Mouse (Mus musculus) spleen, adult 2 months (tissue): ENCODE results near the gene Trank1.

Experiments used
- CTCF ChIP-seq: fragments of 200-500 bp; IDR thresholded peaks from 2 replicates; pipeline ENCODE4 v1.5.1; 2011; ENCODE audit warnings: mild to moderate bottlenecking, inconsistent platforms; ENCODE audit not compliant: insufficient read depth, insufficient read length, insufficient replicate concordance; ENCODE audit errors: extremely low read depth
- POLR2A ChIP-seq: fragments of 200-500 bp; IDR thresholded peaks from 2 replicates; pipeline ENCODE4 v1.6.1; 2011; ENCODE audit warnings: low read depth, low read length, inconsistent platforms

GRCm38 (mm10) chr9:111267998-111268397 lies 43.5 kb upstream of the Trank1 start:
- TF ChIP-seq CTCF (no peak), POLR2A (no peak)
